Mouse (Mus musculus): ENCODE data around the gene Dnaaf5.

DNA sequence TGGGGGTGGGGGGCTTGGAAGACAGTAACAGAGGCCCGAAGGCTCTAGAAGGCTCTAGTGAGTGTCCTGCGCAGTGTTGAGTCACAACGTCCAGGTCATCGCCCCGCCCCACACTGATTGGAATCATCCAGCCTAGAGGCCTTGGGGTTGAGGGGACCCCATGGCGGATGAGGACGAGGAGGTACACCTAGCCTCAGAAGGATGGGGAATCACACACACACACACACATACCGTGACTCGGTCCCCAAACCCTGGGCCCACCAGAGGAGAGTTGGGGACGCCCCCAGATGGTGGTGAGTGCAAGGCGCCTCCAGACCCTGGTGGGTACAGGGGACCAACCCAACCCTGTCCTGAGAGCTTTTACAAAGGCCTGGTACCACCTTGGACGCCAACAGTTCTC lies 20.9 kb upstream of the Dnaaf5 start:
- no peak for TF ChIP-seq CTCF (IDR thresholded peaks at IDR 0.05; ENCODE audit: low read depth, low read length)
- no peak for TF ChIP-seq POLR2A (IDR thresholded peaks at IDR 0.05; ENCODE audit: insufficient read depth, low read length)
- TF ChIP-seq EP300 (IDR thresholded peaks at IDR 0.05; ENCODE audit: insufficient read depth, low read depth, low read length) = no peak

Data from ES-Bruce4 (cell line).